Mouse (Mus musculus): ENCODE measurements around the gene Pla2g3. TPM values are rescaled to one million over a fixed set of nuclear protein-coding genes. Genes with fewer than 3 reads are reported as not detected.

Gene Pla2g3
- total and polyA plus RNA-seq, 2 experiments, result 0.06 TPM; not detected in 1

GRCm38 (mm10) chr11:3523840-3524582 is 35.9 kb downstream of the Pla2g3 start:
- no peak for DNase-seq (ENCODE audit: extremely low read depth, low read depth, low spot score)
- 94% methylated on average over 7 of the region's 7 CpGs for WGBS

DNA sequence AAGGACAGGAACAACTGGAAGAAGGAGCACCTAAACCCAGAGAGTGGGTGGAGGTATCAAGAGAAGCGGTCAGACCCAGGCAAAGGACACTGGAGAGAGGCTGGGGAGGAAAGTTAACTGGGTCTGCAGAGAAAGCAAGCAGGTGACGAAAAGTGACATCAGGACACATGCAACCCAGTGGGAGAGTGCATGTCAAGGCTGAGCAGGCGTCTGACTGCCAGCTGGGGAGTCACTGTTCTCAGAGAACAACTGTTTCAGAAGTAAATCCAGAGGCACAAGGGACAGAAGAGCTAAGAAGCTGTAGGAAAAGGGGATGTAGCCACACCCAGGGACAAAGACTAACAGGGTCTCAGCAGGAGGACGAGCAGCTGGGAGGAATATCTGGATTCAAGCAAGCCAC is 37.5 kb downstream of the Pla2g3 start:
- Histone ChIP-seq H3K27me3 (ENCODE audit: control insufficient read depth, insufficient read depth, low read length) (no peaks in the 10 kb centered on the region), H3K4me3 (ENCODE audit: insufficient read depth, low read depth, low read length) (no peak overlapping the region), H3K4me1 (ENCODE audit: control insufficient read depth, insufficient read depth, low read length) (no peaks in the 10 kb centered on the region), H3K9ac (ENCODE audit: low read depth, low read length) (no peak overlapping the region), H3K36me3 (ENCODE audit: control insufficient read depth, insufficient read depth, low read length) (no peaks in the 10 kb centered on the region), H3K27ac (replicated peaks; ENCODE audit: insufficient read depth, low read depth, low read length) (no peak overlapping the region), H3K79me2 (ENCODE audit: control insufficient read depth, insufficient read depth, low read length) (no peaks in the 10 kb centered on the region)
- 98% methylated on average over 4 of the region's 4 CpGs for WGBS
- TF ChIP-seq CTCF (IDR thresholded peaks at IDR 0.05; ENCODE audit: low read depth, low read length) (no peak), POLR2A (IDR thresholded peaks at IDR 0.05; ENCODE audit: extremely low read depth, insufficient read depth, low read length) (no peak)
- DNase-seq (ENCODE audit: extremely low read depth, low read depth, low spot score), result no peak

More at GRCm38 (mm10) chr11:3523840-3524582, 35.9 kb downstream of the Pla2g3 start:
- TF ChIP-seq CTCF (IDR thresholded peaks at IDR 0.05; ENCODE audit: low read depth, low read length) (no peak), POLR2A (IDR thresholded peaks at IDR 0.05; ENCODE audit: extremely low read depth, insufficient read depth, low read length) (no peak)
- Histone ChIP-seq H3K9ac (ENCODE audit: low read depth, low read length) (no peak overlapping the region), H3K27me3 (ENCODE audit: control insufficient read depth, insufficient read depth, low read length) (no peaks in the 10 kb centered on the region), H3K4me3 (ENCODE audit: insufficient read depth, low read depth, low read length) (no peak overlapping the region), H3K4me1 (ENCODE audit: control insufficient read depth, insufficient read depth, low read length) (no peaks in the 10 kb centered on the region), H3K27ac (replicated peaks; ENCODE audit: insufficient read depth, low read depth, low read length) (no peak overlapping the region), H3K36me3 (ENCODE audit: control insufficient read depth, insufficient read depth, low read length) (peaks cover 1% of the 10 kb centered on the region; the same call in 1 of the 2 replicates), H3K79me2 (ENCODE audit: control insufficient read depth, insufficient read depth, low read length) (no peaks in the 10 kb centered on the region)

- Histone ChIP-seq H3K27ac (replicated peaks; ENCODE audit: insufficient read depth, low read depth, low read length) (no peak overlapping the region), H3K79me2 (ENCODE audit: control insufficient read depth, insufficient read depth, low read length) (no peaks in the 10 kb centered on the region), H3K36me3 (ENCODE audit: control insufficient read depth, insufficient read depth, low read length) (no peaks in the 10 kb centered on the region), H3K4me3 (ENCODE audit: insufficient read depth, low read depth, low read length) (no peak overlapping the region), H3K9ac (ENCODE audit: low read depth, low read length) (no peak overlapping the region), H3K27me3 (ENCODE audit: control insufficient read depth, insufficient read depth, low read length) (no peaks in the 10 kb centered on the region), H3K4me1 (ENCODE audit: control insufficient read depth, insufficient read depth, low read length) (no peaks in the 10 kb centered on the region)
- WGBS, result 92% methylated on average over 9 of the region's 9 CpGs
- no peak for DNase-seq (ENCODE audit: extremely low read depth, low read depth, low spot score)
- TF ChIP-seq POLR2A (IDR thresholded peaks at IDR 0.05; ENCODE audit: extremely low read depth, insufficient read depth, low read length) (no peak), CTCF (IDR thresholded peaks at IDR 0.05; ENCODE audit: low read depth, low read length) (no peak)
Measured at GRCm38 (mm10) chr11:3526207-3526606, 38.1 kb downstream of the Pla2g3 start.

GRCm38 (mm10) chr11:3526979-3527738 is 39.1 kb downstream of the Pla2g3 start:
- Histone ChIP-seq H3K79me2 (ENCODE audit: control insufficient read depth, insufficient read depth, low read length) (no peaks in the 10 kb centered on the region), H3K27me3 (ENCODE audit: control insufficient read depth, insufficient read depth, low read length) (no peaks in the 10 kb centered on the region), H3K4me1 (ENCODE audit: control insufficient read depth, insufficient read depth, low read length) (no peaks in the 10 kb centered on the region), H3K27ac (replicated peaks; ENCODE audit: insufficient read depth, low read depth, low read length) (no peak overlapping the region), H3K4me3 (ENCODE audit: insufficient read depth, low read depth, low read length) (no peak overlapping the region), H3K36me3 (ENCODE audit: control insufficient read depth, insufficient read depth, low read length) (no peaks in the 10 kb centered on the region), H3K9ac (ENCODE audit: low read depth, low read length) (no peak overlapping the region)
- WGBS, result 96% methylated on average over 24 of the region's 24 CpGs
- TF ChIP-seq POLR2A (IDR thresholded peaks at IDR 0.05; ENCODE audit: extremely low read depth, insufficient read depth, low read length) (no peak), CTCF (IDR thresholded peaks at IDR 0.05; ENCODE audit: low read depth, low read length) (no peak)
- no peak for DNase-seq (ENCODE audit: extremely low read depth, low read depth, low spot score)

- no peaks in the 10 kb centered on the region for H3K27me3 ChIP-seq (ENCODE audit: control insufficient read depth, insufficient read depth, low read length)
- no peaks in the 10 kb centered on the region for H3K4me1 ChIP-seq (ENCODE audit: control insufficient read depth, insufficient read depth, low read length)
- no peaks in the 10 kb centered on the region for H3K79me2 ChIP-seq (ENCODE audit: control insufficient read depth, insufficient read depth, low read length)
- no peak overlapping the region for H3K27ac ChIP-seq (replicated peaks; ENCODE audit: insufficient read depth, low read depth, low read length)
- no peak overlapping the region for H3K4me3 ChIP-seq (ENCODE audit: insufficient read depth, low read depth, low read length)
- DNase-seq (ENCODE audit: extremely low read depth, low read depth, low spot score), result no peak
- TF ChIP-seq POLR2A (IDR thresholded peaks at IDR 0.05; ENCODE audit: extremely low read depth, insufficient read depth, low read length), result no peak
- no peak for TF ChIP-seq CTCF (IDR thresholded peaks at IDR 0.05; ENCODE audit: low read depth, low read length)
- WGBS, result 92% methylated on average over 8 of the region's 8 CpGs
- H3K9ac ChIP-seq (ENCODE audit: low read depth, low read length), result no peak overlapping the region
- no peaks in the 10 kb centered on the region for H3K36me3 ChIP-seq (ENCODE audit: control insufficient read depth, insufficient read depth, low read length)
Measured at GRCm38 (mm10) chr11:3527766-3528165, 39.7 kb downstream of the Pla2g3 start.

Measured in liver, adult 2 months (tissue).